Mouse (Mus musculus) intestine, postnatal 0 days (tissue): ENCODE data around the gene Ttn. TPM values are rescaled to one million over a fixed set of nuclear protein-coding genes. Genes with fewer than 3 reads are reported as not detected.

ENCODE experiments used
- ATAC-seq: fragments of 200-750 bp; cut with Nextera tagmentation; 2 replicates; pipeline ENCODE4 v1.8.0; 2017; ENCODE audit warnings: mild to moderate bottlenecking, moderate TSS enrichment, moderate library complexity
- H3K27ac ChIP-seq: fragments of 300-500 bp; sonication (generic); 2 replicates; pipeline ENCODE4 v1.5.1; 2014; ENCODE audit warnings: mild to moderate bottlenecking, low read depth, low read length, moderate library complexity
- H3K27me3 ChIP-seq: fragments of 300-500 bp; sonication (generic); replicated peaks from 2 replicates; pipeline ENCODE4 v1.6.1; 2014; ENCODE audit warnings: low read length, mixed read lengths; ENCODE audit not compliant: control insufficient read depth, insufficient read depth
- H3K36me3 ChIP-seq: fragments of 300-500 bp; sonication (generic); 2 replicates; pipeline ENCODE4 v1.6.1; 2014; ENCODE audit warnings: mild to moderate bottlenecking, moderate library complexity; ENCODE audit not compliant: control insufficient read depth, insufficient read depth
- H3K4me1 ChIP-seq: fragments of 300-500 bp; sonication (generic); replicated peaks from 2 replicates; pipeline ENCODE4 v1.6.1; 2014; ENCODE audit warnings: antibody characterized with exemption, low read length, mixed read lengths; ENCODE audit not compliant: control insufficient read depth, insufficient read depth
- H3K4me2 ChIP-seq: fragments of 300-500 bp; sonication (generic); replicated peaks from 2 replicates; pipeline ENCODE4 v1.6.1; 2014; ENCODE audit warnings: low read depth, mild to moderate bottlenecking, moderate library complexity
- H3K4me3 ChIP-seq: fragments of 300-500 bp; sonication (generic); 2 replicates; pipeline ENCODE4 v1.5.1; 2014; ENCODE audit warnings: low read depth, low read length
- H3K9ac ChIP-seq: fragments of 300-500 bp; sonication (generic); 2 replicates; pipeline ENCODE4 v1.6.1; 2014; ENCODE audit warnings: mild to moderate bottlenecking, low read depth, low read length
- H3K9me3 ChIP-seq: fragments of 300-500 bp; sonication (generic); 2 replicates; pipeline ENCODE4 v1.6.1; 2016; ENCODE audit warnings: mixed run types; ENCODE audit not compliant: control insufficient read depth
- CTCF ChIP-seq: sonication (generic); IDR thresholded peaks from 2 replicates; pipeline ENCODE4 v1.5.1; 2016; ENCODE audit warnings: low read depth, mild to moderate bottlenecking, control low read depth, antibody characterized with exemption, moderate library complexity
- WGBS: fragments of 180-500 bp; shearing (Covaris S2); extraction: QIAGEN DNeasy Blood & Tissue Kit; methylation state at CpG from one replicate; pipeline ENCODE4 v1.1.7; 2014; 5-methylcytosine and 5-hydroxymethylcytosine counted together
- polyA plus RNA-seq: library from polyadenylated mRNA; unstranded; fragments of >200 nt; fragmentation: Nextera tagmentation; extraction: Ambion mirVana; gene quantifications from 2 replicates; pipeline ENCODE4 v1.2.1, GENCODE M21; 2015

The Ttn gene
- polyA plus RNA-seq, 1 experiment from 2014 or later: 0.01 TPM

- Histone ChIP-seq H3K4me2 (no peak overlapping the region), H3K4me1 (no peaks in the 10 kb centered on the region), H3K9me3 (no peaks in the 10 kb centered on the region), H3K36me3 (no peaks in the 10 kb centered on the region), H3K4me3 (no peak overlapping the region), H3K27me3 (no peaks in the 10 kb centered on the region), H3K27ac (no peak overlapping the region), H3K9ac (no peak overlapping the region)
- WGBS: 90% methylated on average over 4 of the region's 4 CpGs
- TF ChIP-seq CTCF: no peak
- ATAC-seq: no peak
These were observed 132.3 kb downstream of the Ttn start for GRCm38 (mm10) chr2:76850066-76850465.

- no peak for ATAC-seq
- Histone ChIP-seq H3K4me2 (no peak overlapping the region), H3K27me3 (no peaks in the 10 kb centered on the region), H3K4me3 (no peak overlapping the region), H3K9me3 (no peaks in the 10 kb centered on the region), H3K9ac (no peak overlapping the region), H3K36me3 (no peaks in the 10 kb centered on the region), H3K4me1 (no peaks in the 10 kb centered on the region), H3K27ac (no peak overlapping the region)
- WGBS: 68% methylated on average over 1 of the region's 1 CpGs
- peak; percentile 42 for TF ChIP-seq CTCF
These were observed 139.2 kb downstream of the Ttn start for GRCm38 (mm10) chr2:76843162-76843561.

- H3K4me2 ChIP-seq: no peak overlapping the region
- no peak for TF ChIP-seq CTCF
- no peak for ATAC-seq
- no peaks in the 10 kb centered on the region for H3K4me1 ChIP-seq
- H3K9ac ChIP-seq: no peak overlapping the region
- H3K27ac ChIP-seq: no peak overlapping the region
- no peaks in the 10 kb centered on the region for H3K36me3 ChIP-seq
- H3K27me3 ChIP-seq: no peaks in the 10 kb centered on the region
- no peaks in the 10 kb centered on the region for H3K9me3 ChIP-seq
- no peak overlapping the region for H3K4me3 ChIP-seq
These were observed 161.9 kb downstream of the Ttn start for GRCm38 (mm10) chr2:76820472-76820871.

- ATAC-seq: no peak
- Histone ChIP-seq H3K9ac (no peak overlapping the region), H3K36me3 (no peaks in the 10 kb centered on the region), H3K27ac (no peak overlapping the region), H3K4me2 (no peak overlapping the region), H3K27me3 (no peaks in the 10 kb centered on the region), H3K4me3 (no peak overlapping the region), H3K9me3 (no peaks in the 10 kb centered on the region), H3K4me1 (no peaks in the 10 kb centered on the region)
- 64% methylated on average over 2 of the region's 2 CpGs for WGBS
- no peak for TF ChIP-seq CTCF
These were observed 164.6 kb downstream of the Ttn start for GRCm38 (mm10) chr2:76817796-76818195.

- no peak for TF ChIP-seq CTCF
- H3K4me3 ChIP-seq: no peak overlapping the region
- H3K9ac ChIP-seq: no peak overlapping the region
- no peak for ATAC-seq
- no peaks in the 10 kb centered on the region for H3K9me3 ChIP-seq
- no peaks in the 10 kb centered on the region for H3K36me3 ChIP-seq
- WGBS: 84% methylated on average over 20 of the region's 20 CpGs
- H3K4me2 ChIP-seq: no peak overlapping the region
- no peak overlapping the region for H3K27ac ChIP-seq
- H3K4me1 ChIP-seq: no peaks in the 10 kb centered on the region
- H3K27me3 ChIP-seq: no peaks in the 10 kb centered on the region
These were observed 168.1 kb downstream of the Ttn start for GRCm38 (mm10) chr2:76814048-76814817.

- 96% methylated on average over 17 of the region's 17 CpGs for WGBS
- Histone ChIP-seq H3K4me2 (no peak overlapping the region), H3K4me3 (no peak overlapping the region), H3K4me1 (no peaks in the 10 kb centered on the region), H3K9me3 (no peaks in the 10 kb centered on the region), H3K27me3 (no peaks in the 10 kb centered on the region), H3K36me3 (no peaks in the 10 kb centered on the region), H3K27ac (no peak overlapping the region), H3K9ac (no peak overlapping the region)
- no peak for ATAC-seq
- no peak for TF ChIP-seq CTCF
These were observed 171.2 kb downstream of the Ttn start for GRCm38 (mm10) chr2:76811160-76811559.
